Mouse (Mus musculus) CH12.LX (cell line): ENCODE measurements around the gene Dkc1. TPM values are rescaled to one million over a fixed set of nuclear protein-coding genes. Genes with fewer than 3 reads are reported as not detected.
"Not testable (repeated sequence)": the region's sequence is repeated elsewhere in the genome, so short reads cannot be mapped to it uniquely, and the experiment has no call there.

ENCODE experiments used
- DNase-seq: peaks from one replicate; pipeline ENCODE4 v3.0.0-alpha.2; 2013; ENCODE audit errors: extremely low read depth
- H3K27ac ChIP-seq: 2 replicates; pipeline ENCODE4 v1.5.1; 2012; ENCODE audit warnings: low read depth, mild to moderate bottlenecking, control low read depth, moderate library complexity; ENCODE audit not compliant: insufficient read depth
- H3K27me3 ChIP-seq: replicated peaks from 2 replicates; pipeline ENCODE3; 2012; ENCODE audit warnings: inconsistent platforms
- H3K36me3 ChIP-seq, 2 experiments: replicated peaks in 1 of 2; 2 replicates each; pipeline versions ENCODE3 to v1.6.1; 2012; ENCODE audit warnings: inconsistent platforms in 1 of 2, low read length in 1 of 2, mild to moderate bottlenecking in 1 of 2, mixed read lengths in 1 of 2, moderate library complexity in 1 of 2; ENCODE audit not compliant: control insufficient read depth in 1 of 2, insufficient read depth in 1 of 2
- H3K4me1 ChIP-seq, 2 experiments: 2 replicates each; pipeline ENCODE4 v1.6.1; 2012; ENCODE audit warnings: inconsistent platforms in 1 of 2, moderate library complexity in 1 of 2; ENCODE audit not compliant: insufficient read depth in 2 of 2, control insufficient read depth in 1 of 2
- H3K4me2 ChIP-seq: 2 replicates; pipeline ENCODE4 v1.6.1; 2012; ENCODE audit warnings: low read depth, mild to moderate bottlenecking, control low read depth; ENCODE audit not compliant: poor library complexity, insufficient read depth, severe bottlenecking
- H3K4me3 ChIP-seq, 3 experiments: fragments of 150-350 bp in 1 of 3; sonication (generic) in 1 of 3; replicated peaks in 1 of 3; 2 replicates each; pipeline versions ENCODE3 to v1.5.1; 2011 to 2012; ENCODE audit warnings: low read depth in 2 of 3, low read length in 2 of 3, mild to moderate bottlenecking in 2 of 3, moderate library complexity in 2 of 3, control low read depth in 1 of 3, improper control_type of control experiment in 1 of 3, inconsistent platforms in 1 of 3, mixed read lengths in 1 of 3; ENCODE audit not compliant: poor library complexity in 1 of 3
- H3K79me2 ChIP-seq: replicated peaks from 2 replicates; pipeline ENCODE4 v1.6.1; 2012; ENCODE audit warnings: mild to moderate bottlenecking, moderate library complexity; ENCODE audit not compliant: control insufficient read depth, poor library complexity, insufficient read depth, severe bottlenecking; ENCODE audit errors: extremely low read depth
- H3K9ac ChIP-seq: 2 replicates; pipeline ENCODE4 v1.6.1; 2012; ENCODE audit warnings: low read depth, mild to moderate bottlenecking, control low read depth, moderate library complexity; ENCODE audit not compliant: insufficient read depth
- H3K9me3 ChIP-seq: replicated peaks from 2 replicates; pipeline ENCODE3; 2012; ENCODE audit warnings: low read length, inconsistent platforms, mixed read lengths
- HCFC1 ChIP-seq: IDR thresholded peaks from 2 replicates; pipeline ENCODE4 v1.6.1; 2012; ENCODE audit warnings: low read depth, mild to moderate bottlenecking, inconsistent platforms, low read length, improper control_type of control experiment
- IRF4 ChIP-seq: IDR thresholded peaks from 2 replicates; pipeline ENCODE4 v1.6.1; 2014; ENCODE audit warnings: low read depth, mild to moderate bottlenecking, inconsistent platforms, low read length, improper control_type of control experiment
- JUND ChIP-seq: conservative IDR thresholded peaks from 2 replicates; pipeline ENCODE4 v1.6.1; 2011; ENCODE audit warnings: low read depth, low read length, improper control_type of control experiment
- MAFK ChIP-seq: IDR thresholded peaks from 2 replicates; pipeline ENCODE4 v1.6.1; 2011; ENCODE audit warnings: low read length, improper control_type of control experiment; ENCODE audit not compliant: insufficient replicate concordance
- MAZ ChIP-seq: IDR thresholded peaks from 2 replicates; pipeline ENCODE4 v1.6.1; 2012; ENCODE audit warnings: low read depth, mild to moderate bottlenecking, inconsistent platforms, low read length, improper control_type of control experiment, moderate library complexity
- MEF2A ChIP-seq: IDR thresholded peaks from 2 replicates; pipeline ENCODE4 v1.6.1; 2014; ENCODE audit warnings: low read depth, mild to moderate bottlenecking, inconsistent platforms, low read length, improper control_type of control experiment, borderline replicate concordance
- PAX5 ChIP-seq: IDR thresholded peaks from 2 replicates; pipeline ENCODE4 v1.6.1; 2012; ENCODE audit warnings: low read length, inconsistent platforms, mixed read lengths
- RCOR1 ChIP-seq: conservative IDR thresholded peaks from 2 replicates; pipeline ENCODE4 v1.6.1; 2012; ENCODE audit warnings: low read depth, mild to moderate bottlenecking, inconsistent platforms, low read length, improper control_type of control experiment
- SIN3A ChIP-seq: IDR thresholded peaks from 2 replicates; pipeline ENCODE4 v1.6.1; 2012; ENCODE audit warnings: low read length, improper control_type of control experiment, inconsistent platforms
- SMC3 ChIP-seq: IDR thresholded peaks from 2 replicates; pipeline ENCODE4 v1.6.1; 2011; ENCODE audit warnings: low read depth, low read length, improper control_type of control experiment
- TBP ChIP-seq: conservative IDR thresholded peaks from 2 replicates; pipeline ENCODE4 v1.6.1; 2011; ENCODE audit warnings: low read depth, low read length, improper control_type of control experiment
- ZC3H11A ChIP-seq: IDR thresholded peaks from 2 replicates; pipeline ENCODE4 v1.6.1; 2012; ENCODE audit warnings: low read depth, mild to moderate bottlenecking, inconsistent platforms, low read length, improper control_type of control experiment
- ZKSCAN1 ChIP-seq: IDR thresholded peaks from 2 replicates; pipeline ENCODE4 v1.6.1; 2012; ENCODE audit warnings: low read depth, inconsistent platforms, low read length, improper control_type of control experiment, borderline replicate concordance
- ZMIZ1 ChIP-seq: IDR thresholded peaks from 2 replicates; pipeline ENCODE4 v1.6.1; 2012; ENCODE audit warnings: low read depth, mild to moderate bottlenecking, inconsistent platforms, low read length, improper control_type of control experiment
- dilution Hi-C: fragments of 300-500 bp; cut with MboI; formaldehyde crosslinking; loops from 2 replicates; pipeline ENCODE4 v1.14.3; 2020; ENCODE audit warnings: low sequenced_read_pairs; ENCODE audit not compliant: extremely low pct_unique_long_range_greater_than_20kb, extremely low pct_ligation_motif_present
- in situ Hi-C: fragments of 300-500 bp; cut with MboI; formaldehyde crosslinking; loops from 3 replicates; pipeline ENCODE4 v1.14.3; 2019; ENCODE audit warnings: low sequenced_read_pairs, low pct_ligation_motif_present, low pct_unique_long_range_greater_than_20kb, mixed read lengths
- polyA plus RNA-seq: library from polyadenylated mRNA; unstranded; fragments of >175 nt; gene quantifications from 2 replicates; pipeline ENCODE4 v1.2.1, GENCODE M21; 2012; ENCODE audit warnings: low read depth; ENCODE audit not compliant: insufficient read length
- total RNA-seq, 2 experiments: library from RNA; depleted of rRNA; stranded (reverse); fragments of 300-350 nt in 1 of 2; fragments of >200 nt in 1 of 2; gene quantifications; 2 replicates each; pipeline ENCODE4 v1.2.3; 2012 to 2014

Gene Dkc1
- total and polyA plus RNA-seq, 3 experiments: 110 to 273 (median 260) TPM

- Histone ChIP-seq H3K79me2 (no peaks in the 10 kb centered on the region), H3K27ac (no peak overlapping the region), H3K9me3 (no peaks in the 10 kb centered on the region), H3K4me2 (no peak overlapping the region), H3K9ac (no peak overlapping the region), H3K4me1 (no peaks in the 10 kb centered on the region), H3K27me3 (no peaks in the 10 kb centered on the region), H3K4me3 (no peak overlapping the region), H3K36me3 (no peaks in the 10 kb centered on the region)
- DNase-seq: no peak
- peak; percentile 37; the same call in 1 of the 2 replicates for TF ChIP-seq MAFK
- no peak for TF ChIP-seq SIN3A
- dilution Hi-C loops (no loop called here), in situ Hi-C loops (no loop called here)
Measured at GRCm38 (mm10) chrX:75137729-75138128, 42.1 kb downstream of the Dkc1 start.

GRCm38 (mm10) chrX:75138182-75138581, 42.5 kb downstream of the Dkc1 start:
- Histone ChIP-seq H3K36me3 (no peaks in the 10 kb centered on the region), H3K27me3 (no peaks in the 10 kb centered on the region), H3K79me2 (no peaks in the 10 kb centered on the region), H3K27ac (no peak overlapping the region), H3K4me1 (no peaks in the 10 kb centered on the region), H3K4me3 (no peak overlapping the region), H3K9ac (no peak overlapping the region), H3K9me3 (no peaks in the 10 kb centered on the region), H3K4me2 (no peak overlapping the region)
- no peak for DNase-seq
- in situ Hi-C loops: no loop called here
- TF ChIP-seq SMC3: no peak
- TF ChIP-seq ZMIZ1: no peak
- TF ChIP-seq ZC3H11A: no peak
- TF ChIP-seq ZKSCAN1: no peak
- no peak for TF ChIP-seq RCOR1
- TF ChIP-seq HCFC1: no peak
- no peak for TF ChIP-seq JUND
- TF ChIP-seq MAZ: no peak
- no peak for TF ChIP-seq PAX5
- no peak for TF ChIP-seq IRF4
- no peak for TF ChIP-seq TBP
- TF ChIP-seq MEF2A: no peak
- dilution Hi-C loops: no loop called here

- dilution Hi-C loops, H3K4me1 ChIP-seq, H3K27me3 ChIP-seq, H3K36me3 ChIP-seq, H3K9me3 ChIP-seq, H3K4me3 ChIP-seq, H3K4me2 ChIP-seq, H3K79me2 ChIP-seq, H3K27ac ChIP-seq, in situ Hi-C loops, H3K9ac ChIP-seq, DNase-seq: not testable (repeated sequence)
Measured at GRCm38 (mm10) chrX:75143124-75143555, 47.5 kb downstream of the Dkc1 start.
